Mouse (Mus musculus) small intestine, adult 2 months (tissue): ENCODE results near the gene Syt17. TPM values are rescaled to one million over a fixed set of nuclear protein-coding genes. Genes with fewer than 3 reads are reported as not detected.

Experiments used
- H3K27ac ChIP-seq: fragments of 200-500 bp; 2 replicates; pipeline ENCODE4 v1.5.1; 2012; ENCODE audit warnings: low read depth, low read length, control low read depth, inconsistent platforms; ENCODE audit not compliant: insufficient read depth
- H3K27me3 ChIP-seq: fragments of 200-500 bp; 2 replicates; pipeline ENCODE4 v1.6.1; 2012; ENCODE audit warnings: mild to moderate bottlenecking, moderate library complexity, low read length, inconsistent platforms; ENCODE audit not compliant: control insufficient read depth, insufficient read depth
- H3K36me3 ChIP-seq: fragments of 200-500 bp; 2 replicates; pipeline ENCODE4 v1.6.1; 2012; ENCODE audit warnings: mild to moderate bottlenecking, low read length, control low read depth, inconsistent platforms; ENCODE audit not compliant: control insufficient read depth, insufficient read depth
- H3K4me1 ChIP-seq: fragments of 200-500 bp; 2 replicates; pipeline ENCODE4 v1.6.1; 2012; ENCODE audit warnings: low read length, inconsistent platforms, mixed read lengths; ENCODE audit not compliant: control insufficient read depth, insufficient read depth, insufficient read length
- H3K4me3 ChIP-seq: fragments of 200-500 bp; 2 replicates; pipeline ENCODE4 v1.5.1; 2012; ENCODE audit warnings: low read depth, mild to moderate bottlenecking, control low read depth, inconsistent platforms, low read length, moderate library complexity
- CTCF ChIP-seq: fragments of 200-500 bp; IDR thresholded peaks from 2 replicates; pipeline ENCODE4 v1.5.1; 2012; ENCODE audit warnings: low read depth, mild to moderate bottlenecking, control low read depth, inconsistent platforms, low read length, moderate library complexity, mixed read lengths; ENCODE audit not compliant: insufficient replicate concordance, insufficient read length; ENCODE audit errors: extremely low read depth
- POLR2A ChIP-seq: fragments of 200-500 bp; IDR thresholded peaks from 2 replicates; pipeline ENCODE4 v1.6.1; 2012; ENCODE audit warnings: low read depth, mild to moderate bottlenecking, control low read depth, inconsistent platforms, low read length, moderate library complexity
- WGBS: fragments of 180-500 bp; shearing (Covaris S2); methylation state at CpG from one replicate; pipeline ENCODE4 v1.1.7; 2018; 5-methylcytosine and 5-hydroxymethylcytosine counted together
- polyA plus RNA-seq: library from polyadenylated mRNA; depleted of rRNA; stranded (reverse); fragments of >200 nt; gene quantifications from 2 replicates; pipeline ENCODE4 v1.2.3, GENCODE M21; 2012

The Syt17 gene
- polyA plus RNA-seq, 1 experiment = 2.9 TPM

- WGBS = 60% methylated on average over 16 of the region's 16 CpGs
- Histone ChIP-seq H3K4me1 (peaks cover 7% of the 10 kb centered on the region; the same call in 1 of the 2 replicates), H3K4me3 (no peak overlapping the region), H3K27me3 (no peaks in the 10 kb centered on the region), H3K36me3 (no peaks in the 10 kb centered on the region), H3K27ac (no peak overlapping the region)
- TF ChIP-seq CTCF (no peak), POLR2A (no peak)
Measured at GRCm38 (mm10) chr7:118461400-118462136, 13.5 kb upstream of the Syt17 start.

- Histone ChIP-seq H3K27ac (no peak overlapping the region), H3K27me3 (no peaks in the 10 kb centered on the region), H3K36me3 (no peaks in the 10 kb centered on the region), H3K4me1 (0 out of 2 replicates have a peak, but pooled peaks cover 3% of the 10 kb centered on the region), H3K4me3 (no peak overlapping the region)
- TF ChIP-seq CTCF (no peak), POLR2A (no peak)
- 56% methylated on average over 4 of the region's 4 CpGs for WGBS
Measured at GRCm38 (mm10) chr7:118453722-118454121, 5.7 kb upstream of the Syt17 start.

- 18% methylated on average over 2 of the region's 2 CpGs for WGBS
- H3K27ac ChIP-seq = no peak overlapping the region
- H3K36me3 ChIP-seq = no peaks in the 10 kb centered on the region
- no peak for TF ChIP-seq CTCF
- no peak for TF ChIP-seq POLR2A
- H3K27me3 ChIP-seq = peaks cover 3% of the 10 kb centered on the region
- no peak overlapping the region for H3K4me3 ChIP-seq
- H3K4me1 ChIP-seq = peaks cover 6% of the 10 kb centered on the region; the same call in 1 of the 2 replicates
Measured at GRCm38 (mm10) chr7:118452940-118453339, 4.9 kb upstream of the Syt17 start.

- peaks cover 15% of the 10 kb centered on the region for H3K27me3 ChIP-seq
- peaks cover 3% of the 10 kb centered on the region; the same call in 1 of the 2 replicates for H3K4me1 ChIP-seq
- TF ChIP-seq POLR2A (no peak), CTCF (no peak)
- H3K4me3 ChIP-seq = peak overlapping the region; percentile 71
- H3K36me3 ChIP-seq = no peaks in the 10 kb centered on the region
- under 1% methylated on average over 65 of the region's 65 CpGs for WGBS
- H3K27ac ChIP-seq = no peak overlapping the region
Measured at GRCm38 (mm10) chr7:118447291-118448133, 510 bp downstream of the Syt17 start.

- H3K27me3 ChIP-seq = peaks cover 15% of the 10 kb centered on the region
- no peak overlapping the region for H3K4me3 ChIP-seq
- WGBS = 34% methylated on average over 7 of the region's 7 CpGs
- H3K27ac ChIP-seq = no peak overlapping the region
- H3K36me3 ChIP-seq = no peaks in the 10 kb centered on the region
- peaks cover 3% of the 10 kb centered on the region; the same call in 1 of the 2 replicates for H3K4me1 ChIP-seq
- TF ChIP-seq CTCF (no peak), POLR2A (no peak)
Measured at GRCm38 (mm10) chr7:118443895-118444485, 4.0 kb downstream of the Syt17 start.

- H3K4me3 ChIP-seq = no peak overlapping the region
- H3K4me1 ChIP-seq = peaks cover 3% of the 10 kb centered on the region; the same call in 1 of the 2 replicates
- TF ChIP-seq POLR2A (no peak), CTCF (no peak)
- WGBS = 20% methylated on average over 9 of the region's 9 CpGs
- H3K36me3 ChIP-seq = no peaks in the 10 kb centered on the region
- H3K27me3 ChIP-seq = peaks cover 15% of the 10 kb centered on the region
- no peak overlapping the region for H3K27ac ChIP-seq
Measured at GRCm38 (mm10) chr7:118443371-118443770, 4.7 kb downstream of the Syt17 start.

GRCm38 (mm10) chr7:118441535-118441934 lies 6.5 kb downstream of the Syt17 start:
- Histone ChIP-seq H3K4me3 (no peak overlapping the region), H3K27me3 (no peaks in the 10 kb centered on the region), H3K4me1 (no peaks in the 10 kb centered on the region), H3K27ac (peak overlapping the region; percentile 9; the same call in 1 of the 2 replicates), H3K36me3 (no peaks in the 10 kb centered on the region)
- 81% methylated on average over 6 of the region's 6 CpGs for WGBS
- TF ChIP-seq POLR2A = no peak
- TF ChIP-seq CTCF = no peak
